Mouse (Mus musculus) cortical plate, adult 2 months (tissue): ENCODE measurements around the gene Ermn.

Experiments
- CTCF ChIP-seq: fragments of 200-500 bp; IDR thresholded peaks from 2 replicates; pipeline ENCODE4 v1.5.1; 2011; ENCODE audit warnings: mild to moderate bottlenecking, control low read depth, low read length; ENCODE audit not compliant: insufficient read depth; ENCODE audit errors: extremely low read depth
- POLR2A ChIP-seq: fragments of 200-500 bp; IDR thresholded peaks from 2 replicates; pipeline ENCODE4 v1.6.1; 2011; ENCODE audit warnings: mild to moderate bottlenecking, low read length, control low read depth; ENCODE audit not compliant: insufficient read depth; ENCODE audit errors: extremely low read depth

DNA sequence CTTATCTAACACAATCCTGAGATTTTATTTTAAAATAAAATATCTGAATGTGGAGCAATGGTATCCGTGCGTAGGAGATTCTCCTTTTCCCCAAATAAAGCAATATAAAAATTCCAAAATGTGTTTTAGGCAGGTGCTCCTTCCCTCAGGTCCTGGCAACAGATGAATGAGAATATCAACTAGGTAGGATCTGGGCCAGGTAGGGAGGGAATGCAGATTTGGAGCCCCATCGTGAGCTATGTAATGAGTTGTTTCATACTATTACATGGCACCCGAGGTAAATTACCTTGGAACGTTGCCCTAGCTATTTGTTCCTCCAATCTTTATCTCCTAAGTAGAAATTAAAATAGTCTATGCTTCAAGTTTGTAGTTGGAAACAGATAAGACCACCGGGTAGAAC, 29.1 kb downstream of the Ermn start:
- no peak for TF ChIP-seq POLR2A
- TF ChIP-seq CTCF: no peak
